Mouse (Mus musculus) spleen, adult 12 weeks (tissue): ENCODE data around the gene Syngr1.
A peak's percentile ranks its signal among the peaks of the same experiment; 100 is the strongest.

ENCODE experiments used
- DNase-seq: peaks from one replicate; pipeline ENCODE4 v3.0.0; 2022; ENCODE audit warnings: low spot score

Syngr1 gene

DNA sequence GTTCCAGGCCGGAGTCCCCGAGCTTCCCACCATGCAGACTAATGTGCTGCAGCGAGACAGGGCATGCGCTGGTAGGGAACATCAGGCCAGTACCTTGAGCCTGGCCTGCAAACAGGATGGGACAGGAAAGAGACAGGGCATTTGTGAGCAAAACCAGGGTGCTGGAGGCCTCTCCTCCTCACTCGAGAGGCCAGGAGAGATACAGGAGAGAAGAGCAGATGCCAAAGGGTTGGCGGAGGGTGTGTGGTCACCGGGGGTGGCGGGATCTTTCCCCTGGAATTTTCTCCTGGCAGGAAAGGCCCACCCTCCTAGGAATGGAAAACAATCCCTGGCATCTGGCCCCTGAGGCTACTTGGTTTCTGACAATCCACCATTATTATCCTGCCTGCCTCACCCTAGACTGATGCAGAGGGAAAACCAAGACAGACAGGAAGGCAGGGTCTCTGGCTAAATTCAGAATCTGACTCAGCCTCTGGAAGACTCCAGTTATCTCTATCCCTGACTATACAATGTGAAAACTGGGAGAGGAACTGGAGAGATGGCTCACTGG is 21.0 kb upstream of the Syngr1 start:
- DNase-seq, result no peak

DNA sequence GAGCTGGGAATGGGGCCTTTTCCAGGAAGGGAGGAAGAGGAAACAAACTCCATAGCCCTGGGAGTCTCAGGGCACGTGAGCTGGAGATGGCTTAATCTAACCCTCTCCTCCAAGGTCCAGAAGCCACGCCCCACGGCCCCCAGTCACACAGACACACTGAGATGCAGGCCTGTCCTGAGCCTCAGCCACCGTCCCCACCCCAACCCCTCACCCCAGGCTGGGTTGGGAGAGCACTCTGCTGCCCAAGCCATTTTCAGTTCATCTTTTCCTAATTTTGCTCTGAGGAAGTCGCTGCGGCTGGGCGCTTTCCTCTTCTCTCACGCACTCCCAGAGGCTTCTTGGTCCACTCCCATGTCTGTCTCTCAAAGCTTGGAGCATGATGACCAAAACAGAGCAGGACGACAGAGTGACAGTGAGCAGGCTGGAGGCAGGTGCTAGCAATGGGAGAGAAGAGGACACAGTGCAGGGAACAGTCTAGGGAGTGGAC is 19.1 kb upstream of the Syngr1 start:
- DNase-seq, result no peak

DNA sequence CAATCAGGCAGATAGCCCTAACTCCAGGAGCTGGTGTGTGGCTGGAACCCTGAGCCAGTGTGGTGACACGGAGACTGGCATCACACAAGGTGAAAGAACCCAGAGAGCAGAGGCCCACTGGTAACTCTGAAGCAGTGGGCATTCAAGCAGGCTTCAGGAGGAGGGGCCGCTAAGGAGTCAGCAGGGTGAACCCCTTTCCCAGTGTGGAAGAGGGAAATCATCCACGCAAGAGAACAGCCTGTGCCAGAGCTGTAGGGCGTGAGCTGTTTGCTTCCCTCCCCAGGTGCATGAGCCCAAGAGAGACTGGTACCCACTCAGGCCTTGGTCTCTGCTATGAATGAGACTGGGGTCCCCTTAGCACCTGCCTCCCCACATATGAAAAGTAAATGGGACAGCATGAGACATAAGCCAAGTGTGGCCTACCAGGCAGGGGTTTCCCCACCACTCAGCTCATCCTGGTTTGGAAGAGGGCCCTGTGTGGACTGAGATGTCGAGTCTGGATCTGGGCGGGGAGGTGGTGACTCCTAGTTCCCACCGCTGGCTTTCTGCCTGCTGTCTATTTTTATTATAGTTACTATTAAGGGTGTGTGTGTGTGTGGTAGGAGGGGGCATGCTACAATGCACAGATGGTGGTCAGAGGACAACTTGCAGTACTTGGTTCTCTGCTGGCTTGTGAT is 18.4 kb upstream of the Syngr1 start:
- DNase-seq, result no peak

DNA sequence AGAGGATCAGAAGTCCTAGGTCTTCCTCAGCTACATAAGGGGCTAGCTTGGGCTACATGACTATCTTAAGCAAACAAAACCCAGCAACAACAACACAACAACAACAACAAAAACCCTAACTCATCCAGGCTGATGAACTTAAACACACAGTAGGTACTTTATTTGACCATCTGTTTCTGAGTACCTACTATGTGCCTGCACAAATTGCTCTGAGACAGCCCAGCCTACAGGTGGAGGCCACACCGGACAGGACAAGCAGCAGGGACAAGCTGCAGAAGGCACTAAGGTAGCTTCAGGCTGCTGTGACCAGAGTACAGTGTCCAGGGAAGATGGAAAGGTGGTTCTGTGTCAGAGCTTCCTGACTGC is 17.9 kb upstream of the Syngr1 start:
- no peak for DNase-seq

DNA sequence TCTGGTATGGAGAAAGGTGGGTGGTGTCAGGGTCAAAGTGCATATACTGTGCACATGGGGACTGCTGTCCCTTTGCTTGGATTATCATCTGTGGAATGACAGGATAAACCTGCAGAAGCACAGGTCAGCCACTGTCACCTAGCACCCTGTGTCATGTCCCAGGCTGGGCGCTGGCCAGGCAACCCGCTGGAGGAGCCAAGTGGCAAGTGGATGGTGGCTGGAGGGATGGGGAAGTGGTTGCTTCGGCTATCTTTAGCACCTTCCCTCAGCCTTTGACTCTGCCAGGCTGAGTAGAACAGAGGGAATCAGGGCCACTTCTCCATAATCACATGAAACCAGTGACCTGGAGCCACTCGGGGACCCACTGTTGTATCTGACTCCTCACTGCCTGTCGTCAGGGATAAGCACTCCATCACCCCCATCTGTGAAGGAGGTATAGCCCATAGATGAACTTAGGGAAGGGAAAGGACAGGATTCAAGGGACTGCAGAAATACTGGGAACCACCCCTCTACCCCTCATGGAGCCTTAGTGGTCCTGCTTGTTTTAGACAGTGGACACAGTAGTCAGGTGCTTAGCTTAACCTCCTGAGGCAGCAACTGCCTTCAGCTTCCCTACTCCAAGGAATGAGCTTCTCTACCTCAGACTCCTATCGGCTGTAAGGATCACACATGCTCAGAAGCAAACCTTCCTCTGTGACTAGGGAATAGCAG is 16.3 kb upstream of the Syngr1 start:
- DNase-seq, result no peak

DNA sequence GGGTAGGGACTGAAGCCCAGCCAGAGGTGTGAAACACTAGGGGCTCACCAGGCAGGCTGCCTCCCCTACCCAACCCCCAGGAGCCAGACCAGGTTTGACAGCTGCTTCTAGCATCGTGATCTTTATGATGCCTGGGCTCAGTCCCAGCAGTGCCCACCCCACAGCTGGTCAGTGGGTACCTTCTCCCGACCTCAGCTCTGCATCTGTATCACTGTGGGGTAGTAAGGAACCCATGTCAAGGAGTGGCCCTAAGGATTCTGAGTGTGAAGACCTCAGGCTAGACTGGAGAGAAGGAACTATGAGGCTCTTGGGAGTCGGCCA is 15.8 kb upstream of the Syngr1 start:
- no peak for DNase-seq

DNA sequence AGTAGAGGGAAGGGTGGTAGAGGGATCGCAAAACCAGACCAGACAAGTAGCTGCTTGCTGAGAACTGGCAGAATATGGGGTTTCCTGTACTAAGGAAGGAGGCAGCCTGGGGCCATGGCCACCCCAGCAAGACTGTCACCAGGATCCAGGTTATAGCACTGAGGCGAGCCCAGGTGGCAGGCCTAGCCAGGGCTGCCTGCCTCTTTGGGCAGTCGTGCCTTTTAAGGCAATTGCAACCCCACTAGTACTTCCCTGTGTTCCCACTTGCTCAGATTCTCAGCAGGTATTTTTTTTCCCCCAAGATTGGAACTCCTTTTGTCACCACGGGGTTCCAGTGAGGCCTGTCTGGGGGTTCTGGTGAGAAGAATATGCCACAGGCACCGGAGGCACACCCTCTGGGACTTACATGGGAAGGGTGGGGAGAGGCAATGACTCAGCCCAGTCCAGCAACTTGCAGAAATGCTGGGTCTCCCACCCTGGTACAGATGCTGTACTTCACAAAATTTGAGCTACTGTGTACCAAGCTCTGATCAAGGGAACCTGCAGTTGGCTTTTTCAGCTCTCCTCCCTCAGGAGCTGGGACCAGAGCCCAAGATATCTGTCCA is 15.3 kb upstream of the Syngr1 start:
- no peak for DNase-seq

DNA sequence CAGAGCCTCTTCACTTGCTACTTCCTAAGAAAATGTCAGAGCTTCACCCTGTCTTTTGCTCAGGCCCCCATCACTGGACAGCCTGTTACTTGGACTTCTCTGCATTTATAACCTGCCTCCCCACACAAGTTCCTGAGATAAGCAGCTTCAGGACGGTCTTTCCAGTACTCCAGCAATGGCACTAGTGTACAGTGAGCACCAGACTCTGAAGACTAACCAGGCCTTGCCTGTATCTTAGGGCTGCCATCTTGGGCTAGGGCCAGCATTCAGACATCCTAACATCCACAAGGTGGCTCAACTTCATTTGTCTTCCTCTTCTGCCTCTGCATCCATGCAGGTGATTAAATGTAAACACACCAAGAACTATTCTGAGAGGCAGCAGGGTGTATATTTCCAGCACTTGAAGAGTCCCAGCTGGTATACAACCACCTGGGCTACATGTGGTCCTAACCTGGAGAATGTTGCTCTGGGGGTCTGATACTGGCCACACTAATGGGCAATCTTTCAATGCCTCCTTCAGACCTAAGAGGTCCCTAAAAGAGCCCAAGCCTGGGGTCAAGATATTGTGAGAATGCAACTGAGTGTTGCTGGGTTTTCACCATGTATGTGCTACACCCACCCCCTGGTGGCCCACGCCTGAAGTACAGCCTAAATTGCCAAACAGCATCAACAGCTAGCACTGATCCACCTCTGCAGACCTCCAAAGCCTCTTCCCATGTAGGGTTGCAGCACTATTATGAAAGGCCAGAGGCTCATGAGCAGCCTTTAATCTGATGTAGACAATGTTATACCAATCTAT is 14.6 kb upstream of the Syngr1 start:
- peak; percentile 72 for DNase-seq

DNA sequence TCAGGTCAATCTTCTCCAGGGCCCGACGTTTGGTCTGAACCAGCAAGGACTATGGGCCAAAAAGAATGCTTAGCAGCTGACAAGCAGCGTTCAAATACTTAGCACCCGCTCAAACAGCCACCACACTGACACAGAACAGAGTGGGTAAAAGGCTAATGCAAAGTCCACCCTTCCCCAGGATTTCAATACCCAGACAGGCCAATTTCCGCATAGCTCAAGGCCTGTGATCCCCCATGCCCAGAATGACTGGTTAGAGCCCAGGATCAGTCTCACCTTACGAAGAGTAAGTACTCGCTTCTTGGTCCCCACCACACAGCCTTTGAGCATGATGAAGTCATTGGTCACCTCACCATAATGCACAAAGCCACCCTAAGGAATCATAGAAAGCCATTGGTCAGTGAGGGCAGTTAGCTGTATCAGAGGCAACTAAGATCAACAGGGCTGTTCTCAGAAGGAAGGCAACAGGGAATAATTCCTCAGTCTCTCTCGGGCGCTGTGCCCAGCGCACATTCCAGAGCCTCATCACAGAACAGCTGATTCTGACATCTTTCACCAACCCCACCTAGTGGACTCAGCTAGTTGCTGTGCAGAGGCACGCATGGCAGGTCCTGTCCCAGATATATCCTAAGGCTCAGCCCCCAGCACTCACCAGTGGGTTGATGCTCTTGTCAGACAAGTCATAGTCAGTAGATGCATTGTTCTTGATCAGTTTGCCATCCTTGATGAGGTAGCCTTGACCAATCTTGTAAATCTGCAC is 12.9 kb upstream of the Syngr1 start:
- no peak for DNase-seq

DNA sequence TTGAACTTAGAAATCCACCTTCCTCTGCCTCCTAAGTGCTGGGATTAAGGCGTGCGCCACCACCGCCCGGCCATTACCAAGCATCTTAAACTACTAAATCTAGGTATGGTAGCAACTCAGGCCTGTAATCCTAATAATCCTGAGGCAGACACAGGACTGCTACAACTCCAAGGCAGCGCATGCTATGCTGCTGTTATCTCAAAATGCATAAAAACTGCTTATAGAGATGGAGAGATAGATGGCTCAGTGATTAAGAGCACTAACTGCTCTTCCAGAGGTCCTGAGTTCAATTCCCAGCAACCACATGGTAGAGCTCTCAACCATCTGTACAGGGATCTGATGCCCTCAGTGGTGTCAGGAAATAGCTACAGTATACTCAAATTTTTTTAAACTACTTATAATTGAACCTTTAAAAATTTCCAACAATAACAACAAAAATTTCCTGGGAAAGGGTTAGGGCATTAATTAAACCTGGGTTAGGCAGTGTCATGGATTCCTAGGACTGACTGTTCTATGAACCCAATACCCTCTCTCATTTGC is 11.9 kb upstream of the Syngr1 start:
- no peak for DNase-seq

DNA sequence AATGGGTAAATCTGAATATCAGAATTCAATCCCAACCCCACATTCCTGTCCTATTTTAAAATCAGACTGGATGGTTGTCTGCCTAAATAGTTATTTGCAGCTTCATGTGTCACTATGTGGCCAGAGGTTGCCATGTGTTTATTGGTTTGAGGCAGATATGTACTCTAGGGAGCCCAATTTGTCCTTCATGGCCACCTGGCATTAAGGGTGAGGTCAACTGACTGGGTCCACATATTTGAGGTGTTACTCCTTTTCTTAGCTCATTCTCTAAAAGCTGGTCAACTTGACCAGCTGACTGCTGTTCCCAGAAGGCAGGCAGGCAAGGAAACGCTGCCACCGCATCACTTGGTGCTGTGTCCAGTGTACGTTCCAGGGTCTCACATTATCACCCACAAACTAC is 11.2 kb upstream of the Syngr1 start:
- no peak for DNase-seq

DNA sequence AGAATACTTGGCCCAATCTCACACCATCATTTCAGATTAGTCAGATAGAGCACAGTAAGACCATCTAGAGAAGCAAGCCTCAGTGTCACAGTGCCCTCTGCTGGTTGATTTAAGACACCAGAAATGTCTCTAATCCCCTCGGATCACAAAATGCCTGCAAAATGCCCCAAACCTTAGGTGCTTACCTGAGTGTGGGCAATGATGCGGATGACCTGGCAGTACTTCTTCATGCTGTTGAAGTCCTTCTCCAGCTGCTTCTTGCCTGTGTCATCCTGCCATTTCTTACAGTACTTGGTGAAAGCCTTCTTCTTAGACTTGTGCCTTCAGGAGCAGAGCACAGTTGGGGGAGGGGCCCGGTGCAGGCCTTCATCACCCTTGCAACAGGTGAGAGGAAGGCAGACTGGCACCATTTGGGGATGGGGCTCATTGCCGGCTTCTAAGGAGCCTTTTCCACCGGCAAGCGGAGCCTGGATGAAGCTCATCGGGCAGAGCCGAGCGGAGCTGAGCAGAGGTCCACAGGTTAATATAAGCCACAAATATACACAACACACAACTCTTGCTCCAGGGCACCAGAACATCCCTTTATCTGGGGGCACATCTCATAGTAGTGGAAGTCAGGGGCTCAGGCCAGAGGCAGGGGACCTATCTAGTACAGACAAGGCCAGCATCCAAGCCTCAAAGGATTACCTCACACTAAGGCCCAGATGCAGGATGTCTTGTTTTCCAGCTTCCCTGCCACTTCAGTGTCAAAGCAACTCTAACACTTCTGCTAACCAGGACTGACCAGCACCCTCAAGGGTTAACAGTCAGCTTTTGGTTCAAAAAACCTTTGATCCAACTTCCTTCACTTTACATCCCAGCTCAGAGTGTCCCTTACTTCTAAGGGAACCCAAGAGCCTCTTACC is 10.2 kb upstream of the Syngr1 start:
- DNase-seq, result no peak

DNA sequence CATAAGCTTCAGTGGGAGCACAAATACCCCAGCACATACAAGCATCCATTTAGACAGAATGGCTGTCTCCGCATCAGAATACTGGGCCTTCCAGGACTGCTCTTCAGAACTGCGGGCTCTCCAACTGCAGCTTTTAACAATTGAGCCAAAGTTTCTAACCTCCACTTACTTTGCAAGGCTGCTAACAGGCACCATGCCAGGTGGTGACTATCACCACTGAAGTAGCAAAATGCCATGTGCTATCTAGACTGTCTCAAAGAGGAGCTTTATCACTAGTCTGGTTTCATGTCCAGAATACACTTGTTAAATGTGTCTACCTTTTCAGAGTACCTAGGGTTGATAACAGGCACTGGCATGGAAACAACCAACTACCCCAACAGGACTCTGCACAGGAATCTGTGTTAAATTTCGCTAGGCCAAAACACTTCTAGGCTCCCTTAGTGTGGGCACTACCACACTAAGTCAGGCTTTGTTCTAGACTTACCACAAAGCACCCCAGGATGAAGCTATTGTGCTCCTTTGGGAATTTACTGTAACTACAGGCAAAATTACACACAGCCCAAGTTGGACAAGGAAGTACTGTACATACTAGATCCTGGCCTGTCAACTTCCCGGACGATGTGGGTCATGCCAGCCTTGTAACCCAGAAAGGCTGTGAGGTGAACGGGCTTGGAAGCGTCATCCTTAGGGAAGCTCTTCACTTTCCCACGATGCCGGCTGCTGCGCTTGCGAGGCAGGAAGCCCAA is 9.2 kb upstream of the Syngr1 start:
- no peak for DNase-seq

DNA sequence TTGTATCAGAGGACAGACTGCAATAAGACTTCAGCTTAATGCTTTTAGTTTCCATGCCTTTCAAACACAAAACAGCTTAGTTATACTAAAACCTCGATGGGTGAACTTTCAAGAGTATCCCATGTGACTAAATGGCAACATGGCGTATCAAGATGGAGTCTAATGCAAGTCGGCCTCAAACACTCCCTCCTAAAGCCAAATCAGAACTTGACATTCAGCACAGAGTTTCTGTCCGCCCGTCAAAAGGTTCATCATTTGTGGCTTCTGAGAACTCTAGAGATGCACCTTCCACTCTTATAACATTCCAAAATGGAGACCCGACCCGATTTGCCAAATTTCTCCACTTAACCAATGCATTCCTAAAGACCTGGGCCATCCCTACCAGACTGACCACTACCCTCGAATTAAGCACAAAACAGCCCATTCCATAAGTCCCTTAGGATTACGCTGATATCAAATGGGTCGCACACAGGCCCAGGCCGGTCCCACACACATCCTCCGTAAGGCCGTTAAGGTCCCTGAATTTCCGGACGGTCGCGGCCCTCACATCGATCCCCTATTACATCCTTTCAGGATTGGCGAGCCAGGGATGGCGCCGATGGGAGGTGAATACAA is 8.4 kb upstream of the Syngr1 start:
- no peak for DNase-seq

DNA sequence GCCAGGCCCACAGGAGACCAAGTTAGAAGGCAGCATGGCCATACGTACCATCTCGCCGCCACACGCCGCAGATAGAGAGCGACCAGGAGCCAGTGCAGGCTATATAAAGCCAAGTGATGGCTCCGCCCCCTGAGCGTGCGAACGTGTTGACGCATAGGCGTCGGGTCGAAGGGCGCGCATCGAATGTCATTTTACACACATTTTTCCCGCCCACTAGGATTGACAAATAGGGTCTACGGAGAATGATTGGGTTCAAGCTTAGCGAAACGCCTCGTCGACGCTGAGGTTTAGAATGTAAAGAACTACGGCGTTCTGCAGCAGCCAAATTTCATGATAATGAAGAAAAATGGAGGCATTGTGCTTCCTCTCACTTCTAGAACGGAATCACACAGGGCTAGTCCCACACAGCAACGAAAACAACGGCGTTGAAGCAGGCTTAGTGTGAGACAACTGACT is 7.8 kb upstream of the Syngr1 start:
- DNase-seq, result peak; percentile 98

DNA sequence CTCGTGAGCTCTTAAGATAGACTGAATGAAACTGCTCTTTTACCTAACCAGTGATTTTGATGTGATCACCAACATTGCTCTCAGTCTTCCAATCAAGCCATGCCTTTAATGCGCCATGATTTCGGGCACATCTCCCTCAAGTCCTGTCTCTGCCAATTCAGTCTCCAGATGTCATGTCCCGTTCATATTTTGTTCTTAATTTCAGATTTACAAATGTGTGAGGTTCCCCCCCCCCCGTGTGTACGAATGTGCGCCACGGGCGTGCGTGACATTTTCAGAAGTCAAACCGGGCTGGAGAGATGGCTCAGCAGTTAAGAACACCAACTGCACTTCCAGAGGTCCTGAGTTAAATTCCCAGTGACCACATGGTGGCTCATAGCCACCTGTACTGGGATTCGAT is 7.4 kb upstream of the Syngr1 start:
- no peak for DNase-seq

DNA sequence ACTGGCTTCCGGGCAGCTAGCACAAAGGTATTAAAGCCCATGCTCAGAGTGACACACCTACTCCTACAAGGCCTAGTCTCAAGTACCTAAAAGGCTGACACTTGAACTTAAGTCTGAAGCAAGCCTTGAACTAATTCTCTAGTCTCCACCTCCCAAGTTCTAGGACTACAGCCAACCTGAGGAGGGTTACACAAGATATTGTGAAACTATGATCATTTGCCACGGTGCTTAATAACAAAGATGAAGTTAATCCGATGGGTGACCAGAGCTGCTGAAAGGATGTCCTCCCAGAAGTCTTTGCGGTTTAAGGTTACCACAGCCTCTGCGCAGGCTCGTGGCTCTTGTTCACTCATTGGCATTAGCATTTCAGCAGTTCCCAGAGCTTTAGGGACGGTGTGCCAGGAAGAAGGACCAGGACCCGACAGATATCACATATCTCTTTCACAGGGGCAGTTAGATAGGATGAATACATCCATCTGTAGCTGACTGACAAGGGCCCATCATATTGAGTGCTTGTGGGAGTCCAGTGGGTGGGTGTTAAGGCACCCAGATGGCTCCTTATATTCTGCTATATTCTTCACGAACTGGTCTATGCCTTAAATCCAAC is 3.6 kb upstream of the Syngr1 start:
- DNase-seq, result no peak

DNA sequence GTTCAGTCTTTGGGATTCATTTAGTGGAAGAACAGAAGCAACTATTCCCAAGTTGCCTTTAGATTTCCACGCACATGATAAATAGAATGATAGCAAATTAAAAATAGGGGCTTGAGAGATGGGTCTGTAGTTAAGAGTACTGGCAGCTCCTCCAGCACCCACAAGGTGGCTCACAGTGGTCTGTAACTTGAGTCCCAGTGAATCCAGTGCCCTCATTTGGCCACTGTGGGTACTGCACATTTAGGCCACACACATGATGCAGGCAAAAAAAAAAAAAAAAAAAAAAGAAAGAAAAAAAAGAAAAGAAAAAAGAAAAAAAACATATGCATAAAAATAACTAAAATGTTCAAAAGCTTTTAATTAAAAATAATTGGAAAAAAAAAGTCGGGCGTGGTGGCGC is 2.5 kb upstream of the Syngr1 start:
- peak; percentile 86 for DNase-seq

DNA sequence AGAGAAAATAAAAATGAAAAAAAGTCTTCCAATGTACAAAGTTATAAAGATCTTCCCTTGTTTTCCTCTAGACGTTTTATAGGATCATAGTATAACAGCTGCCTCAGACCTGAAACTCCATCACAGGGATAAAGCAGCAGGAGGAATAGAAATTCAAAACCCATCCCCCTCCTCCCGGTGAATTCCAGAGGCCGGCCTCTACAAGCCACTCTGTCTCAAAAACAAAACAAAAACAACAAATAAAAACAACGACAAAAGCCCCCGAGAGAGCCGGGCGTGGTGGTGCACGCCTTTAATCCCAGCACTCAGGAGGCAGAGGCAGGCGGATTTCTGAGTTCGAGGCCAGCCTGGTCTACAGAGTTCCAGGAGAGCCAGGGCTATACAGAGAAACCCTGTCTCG is 979 bp upstream of the Syngr1 start:
- no peak for DNase-seq
